Mouse (Mus musculus): Measurements from ENCODE around the gene Gsap. TPM values are rescaled to one million over a fixed set of nuclear protein-coding genes. Genes with fewer than 3 reads are reported as not detected.
"Not testable (repeated sequence)": the region's sequence is repeated elsewhere in the genome, so short reads cannot be mapped to it uniquely, and the experiment has no call there.

Gsap gene
- polyA plus RNA-seq, 1 experiment: 17.7 TPM

GRCm38 (mm10) chr5:21175132-21176112 is 10.6 kb upstream of the Gsap start:
- DNase-seq (ENCODE audit: extremely low spot score in 1 of 2, low spot score in 1 of 2): no peak

GRCm38 (mm10) chr5:21179496-21179895 is 6.6 kb upstream of the Gsap start:
- DNase-seq (ENCODE audit: extremely low spot score in 1 of 2, low spot score in 1 of 2): no peak

DNA sequence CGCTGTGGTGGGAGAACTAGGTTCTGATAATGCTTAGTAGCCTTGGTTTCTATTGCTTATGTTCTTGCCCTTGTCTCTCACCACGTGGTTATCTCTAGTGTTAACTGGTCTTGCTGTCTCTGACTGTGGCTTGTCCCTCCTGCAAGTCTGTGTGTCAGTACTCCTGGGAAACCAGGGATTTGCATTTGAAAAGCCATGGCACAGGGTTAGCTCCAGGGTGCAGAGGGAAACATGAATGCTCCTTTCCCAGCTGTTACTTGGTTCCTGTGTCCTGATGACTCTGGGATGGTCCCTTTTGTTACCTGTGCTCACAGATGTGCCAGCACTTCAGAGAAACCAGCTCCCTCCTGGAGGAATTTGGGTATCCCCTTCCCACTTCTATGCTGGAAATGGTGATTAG is 3.0 kb upstream of the Gsap start:
- DNase-seq (ENCODE audit: extremely low spot score in 1 of 2, low spot score in 1 of 2): not testable (repeated sequence)

GRCm38 (mm10) chr5:21186821-21187220 is 766 bp downstream of the Gsap start:
- DNase-seq (ENCODE audit: extremely low spot score in 1 of 2, low spot score in 1 of 2): no peak

DNA sequence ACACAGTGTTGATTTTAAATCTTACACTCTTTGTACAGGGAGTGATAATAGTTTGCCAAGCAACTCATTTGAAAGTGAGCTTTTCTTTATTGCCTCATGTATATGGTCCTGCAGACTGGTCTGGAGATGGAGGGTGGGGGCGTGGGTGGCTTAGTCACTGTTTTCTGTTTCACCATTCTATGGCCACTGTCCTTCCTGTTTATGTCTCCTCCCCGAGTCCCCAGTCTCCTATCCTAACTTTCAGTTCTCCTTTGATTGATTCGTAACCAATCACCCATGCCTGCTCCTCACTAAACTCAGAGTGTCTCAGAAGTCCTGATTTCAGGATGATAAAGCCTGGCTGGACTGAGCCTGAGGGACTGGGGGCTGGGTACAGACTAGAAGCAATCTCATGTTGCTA is 2.4 kb downstream of the Gsap start:
- DNase-seq (ENCODE audit: extremely low spot score in 1 of 2, low spot score in 1 of 2): no peak

GRCm38 (mm10) chr5:21189036-21189435 is 3.0 kb downstream of the Gsap start:
- no peak for DNase-seq (ENCODE audit: extremely low spot score in 1 of 2, low spot score in 1 of 2)

GRCm38 (mm10) chr5:21189460-21189859 is 3.4 kb downstream of the Gsap start:
- DNase-seq (ENCODE audit: extremely low spot score in 1 of 2, low spot score in 1 of 2): no peak

DNA sequence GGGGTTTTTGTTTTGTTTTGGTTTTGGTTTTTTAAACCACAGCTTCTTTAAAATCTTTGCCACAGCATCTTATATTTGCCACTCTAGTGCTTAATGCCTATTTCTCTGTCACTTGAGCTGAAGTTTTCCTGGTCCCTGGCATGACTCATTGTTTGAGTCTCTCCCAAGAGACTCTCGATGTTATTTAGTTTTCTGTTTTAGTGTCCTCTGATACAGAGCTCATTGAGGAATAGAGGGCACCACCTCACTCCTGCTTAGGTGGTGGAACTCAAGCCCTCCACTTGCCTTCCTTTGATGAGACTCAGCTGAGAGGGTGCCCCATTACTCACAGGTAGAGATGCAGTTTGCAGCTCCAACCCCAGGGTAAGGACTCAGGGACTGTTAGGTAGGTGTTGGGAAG is 17.4 kb downstream of the Gsap start:
- DNase-seq (ENCODE audit: extremely low spot score in 1 of 2, low spot score in 1 of 2): no peak

GRCm38 (mm10) chr5:21204157-21204556 is 18.1 kb downstream of the Gsap start:
- no peak for DNase-seq (ENCODE audit: extremely low spot score in 1 of 2, low spot score in 1 of 2)

- no peak for DNase-seq (ENCODE audit: extremely low spot score in 1 of 2, low spot score in 1 of 2)
Measured at GRCm38 (mm10) chr5:21206014-21206413, 20.0 kb downstream of the Gsap start.

GRCm38 (mm10) chr5:21211406-21211805 is 25.4 kb downstream of the Gsap start:
- DNase-seq (ENCODE audit: extremely low spot score in 1 of 2, low spot score in 1 of 2): no peak

DNA sequence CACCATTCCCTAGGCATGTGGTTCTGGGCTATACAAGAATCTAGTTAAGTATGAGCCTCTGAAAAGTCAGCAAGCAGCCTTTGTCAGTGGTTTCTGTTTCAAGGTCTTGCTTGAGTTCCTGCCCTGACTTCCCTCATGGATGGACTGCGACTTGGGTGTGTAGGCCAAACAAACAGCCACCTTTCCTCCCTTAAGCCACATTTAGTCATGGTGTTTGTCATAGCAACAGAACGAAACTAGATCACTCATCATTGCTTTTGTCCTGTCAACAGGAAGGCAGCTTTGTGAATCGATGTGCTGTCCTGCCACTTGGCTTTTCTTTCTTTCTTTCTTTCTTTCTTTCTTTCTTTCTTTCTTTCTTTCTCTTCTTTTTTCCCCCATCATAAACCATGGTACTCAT is 26.9 kb downstream of the Gsap start:
- DNase-seq (ENCODE audit: extremely low spot score in 1 of 2, low spot score in 1 of 2): no peak

GRCm38 (mm10) chr5:21213801-21214200 is 27.7 kb downstream of the Gsap start:
- no peak for DNase-seq (ENCODE audit: extremely low spot score in 1 of 2, low spot score in 1 of 2)

- peak in 1 of 2 experiments; percentile 25 for DNase-seq (ENCODE audit: extremely low spot score in 1 of 2, low spot score in 1 of 2)
Measured at GRCm38 (mm10) chr5:21217453-21218294, 31.6 kb downstream of the Gsap start.

DNA sequence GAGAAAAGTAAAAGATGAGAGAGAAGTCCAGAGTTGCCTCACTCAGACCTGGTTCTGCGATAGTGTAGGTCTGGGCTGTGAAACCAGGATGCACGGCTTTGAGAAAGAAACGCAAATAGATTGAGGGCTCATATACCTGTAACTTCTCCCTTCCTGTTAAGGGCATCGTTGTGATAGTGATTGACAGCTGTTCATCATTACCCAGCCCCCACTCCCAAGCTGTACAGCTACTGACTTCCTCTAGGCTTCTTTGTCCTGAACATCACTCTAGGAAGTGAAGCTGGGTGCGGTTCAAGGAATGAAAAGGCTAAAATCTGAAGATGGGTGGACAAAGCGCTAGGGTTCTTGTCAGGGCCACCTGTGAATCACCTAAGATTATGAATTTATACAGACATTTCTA is 46.8 kb downstream of the Gsap start:
- DNase-seq (ENCODE audit: extremely low spot score in 1 of 2, low spot score in 1 of 2): no peak

- no peak for DNase-seq (ENCODE audit: extremely low spot score in 1 of 2, low spot score in 1 of 2)
Measured at GRCm38 (mm10) chr5:21244575-21244974, 58.5 kb downstream of the Gsap start.

DNA sequence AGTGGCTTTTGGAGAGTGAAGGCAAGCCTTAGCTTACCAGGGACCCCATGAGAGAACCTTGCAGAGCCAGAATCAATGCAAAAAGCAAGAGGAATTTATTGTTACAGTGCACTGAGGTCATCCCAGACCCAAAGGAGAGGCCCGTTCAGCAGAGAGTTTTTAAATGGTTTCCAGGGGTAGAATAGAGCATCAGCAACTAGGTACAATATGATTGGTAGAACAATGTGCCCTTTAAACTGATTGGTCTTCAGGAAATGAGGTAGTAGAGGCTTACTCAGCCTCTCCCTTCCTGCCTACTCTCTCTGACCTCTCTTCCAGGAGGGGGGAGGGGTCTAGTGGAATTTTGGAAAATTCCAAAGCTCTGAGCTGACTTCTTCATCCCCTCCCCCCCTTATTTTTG is 59.2 kb downstream of the Gsap start:
- no peak for DNase-seq (ENCODE audit: extremely low spot score in 1 of 2, low spot score in 1 of 2)

- DNase-seq (ENCODE audit: extremely low spot score in 1 of 2, low spot score in 1 of 2): no peak
Measured at GRCm38 (mm10) chr5:21246794-21247193, 60.7 kb downstream of the Gsap start.

- DNase-seq (ENCODE audit: extremely low spot score in 1 of 2, low spot score in 1 of 2): peak; percentile 49 to 71
Measured at GRCm38 (mm10) chr5:21247916-21248315, 61.9 kb downstream of the Gsap start.

DNA sequence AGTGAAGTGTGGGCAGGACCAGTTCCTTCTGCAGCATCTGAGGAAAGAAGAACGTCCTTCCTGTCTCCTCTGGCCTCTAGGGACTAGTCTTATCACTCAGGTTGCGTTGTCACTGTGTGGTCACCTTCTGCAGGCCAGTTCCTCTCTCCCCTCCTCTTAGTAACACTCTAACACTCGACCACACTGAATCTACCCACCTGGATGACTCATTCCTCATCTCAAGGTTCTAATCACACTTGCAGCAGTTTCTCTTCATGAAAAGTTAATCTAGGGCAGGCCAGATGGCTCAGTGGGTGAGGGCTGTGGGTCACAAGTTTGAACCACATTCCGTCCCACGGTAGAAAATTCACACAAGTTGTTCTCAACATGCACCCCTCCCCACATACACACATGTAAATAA is 62.8 kb downstream of the Gsap start:
- DNase-seq (ENCODE audit: extremely low spot score in 1 of 2, low spot score in 1 of 2): no peak

- DNase-seq (ENCODE audit: extremely low spot score in 1 of 2, low spot score in 1 of 2): no peak
Measured at GRCm38 (mm10) chr5:21254731-21255525, 68.9 kb downstream of the Gsap start.

Data from frontal cortex, adult 2 months (tissue).